Mouse (Mus musculus) liver, adult 2 months (tissue): ENCODE data around the gene Arhgap33. TPM values are rescaled to one million over a fixed set of nuclear protein-coding genes. Genes with fewer than 3 reads are reported as not detected.

Experiments used
- DNase-seq: peaks from one replicate; pipeline ENCODE4 v3.0.0-alpha.2; 2011; ENCODE audit warnings: low read depth, low spot score; ENCODE audit errors: extremely low read depth
- H3K27ac ChIP-seq: fragments of 200-500 bp; replicated peaks from 2 replicates; pipeline ENCODE4 v1.5.1; 2012; ENCODE audit warnings: low read depth, mild to moderate bottlenecking, control low read depth, inconsistent platforms, low read length; ENCODE audit not compliant: insufficient read depth
- H3K27me3 ChIP-seq: fragments of 200-500 bp; 2 replicates; pipeline ENCODE4 v1.6.1; 2012; ENCODE audit warnings: mild to moderate bottlenecking, moderate library complexity, low read length, inconsistent platforms; ENCODE audit not compliant: control insufficient read depth, insufficient read depth
- H3K36me3 ChIP-seq: fragments of 200-500 bp; 2 replicates; pipeline ENCODE4 v1.6.1; 2012; ENCODE audit warnings: low read length, inconsistent platforms; ENCODE audit not compliant: control insufficient read depth, insufficient read depth
- H3K4me1 ChIP-seq: fragments of 200-500 bp; 2 replicates; pipeline ENCODE4 v1.6.1; 2011; ENCODE audit warnings: low read length; ENCODE audit not compliant: control insufficient read depth, insufficient read depth
- H3K4me3 ChIP-seq: fragments of 200-500 bp; 2 replicates; pipeline ENCODE4 v1.5.1; 2011; ENCODE audit warnings: low read depth, mild to moderate bottlenecking, control low read depth, low read length, moderate library complexity; ENCODE audit not compliant: insufficient read depth
- H3K79me2 ChIP-seq: fragments of 200-500 bp; 2 replicates; pipeline ENCODE4 v1.6.1; 2012; ENCODE audit warnings: inconsistent platforms, mild to moderate bottlenecking, low read length, moderate library complexity; ENCODE audit not compliant: control insufficient read depth, insufficient read depth
- H3K9ac ChIP-seq: fragments of 200-500 bp; 2 replicates; pipeline ENCODE4 v1.6.1; 2012; ENCODE audit warnings: low read depth, mild to moderate bottlenecking, control low read depth, inconsistent platforms, low read length
- CTCF ChIP-seq: fragments of 200-500 bp; IDR thresholded peaks from 2 replicates; pipeline ENCODE4 v1.5.1; 2011; ENCODE audit warnings: low read depth, low read length, control low read depth
- POLR2A ChIP-seq: fragments of 200-500 bp; IDR thresholded peaks from 2 replicates; pipeline ENCODE4 v1.6.1; 2011; ENCODE audit warnings: low read length, control low read depth; ENCODE audit not compliant: insufficient read depth; ENCODE audit errors: extremely low read depth
- WGBS: fragments of 180-500 bp; shearing (Covaris S2); methylation state at CpG from one replicate; pipeline ENCODE4 v1.1.7; 2018; 5-methylcytosine and 5-hydroxymethylcytosine counted together
- polyA plus RNA-seq: library from polyadenylated mRNA; depleted of rRNA; stranded (reverse); fragments of >200 nt; gene quantifications from 2 replicates; pipeline ENCODE4 v1.2.3, GENCODE M21; 2012
- total RNA-seq: library from RNA; depleted of rRNA; stranded (reverse); fragments of >200 nt; gene quantifications from 2 replicates; pipeline ENCODE4 v1.2.3, GENCODE M21; 2014

The Arhgap33 gene
- total and polyA plus RNA-seq, 2 experiments: 0.37 to 1.2 TPM

GRCm38 (mm10) chr7:30493401-30493931 lies 41.4 kb downstream of the Arhgap33 start, which contains the start of gene Prodh2:
Gene Prodh2 (plus strand): TSS chr7:30493622.
- H3K27ac ChIP-seq: peak within 1 kb of the TSS; percentile 98
- 16% methylated on average over 11 of the region's 11 CpGs for WGBS

GRCm38 (mm10) chr7:30492765-30493164 lies 42.1 kb downstream of the Arhgap33 start:
- TF ChIP-seq CTCF (peak; percentile 82), POLR2A (no peak)
- DNase-seq: peak; percentile 94
- Histone ChIP-seq H3K36me3 (no peaks in the 10 kb centered on the region), H3K27me3 (no peaks in the 10 kb centered on the region), H3K9ac (peak overlapping the region; percentile 52), H3K4me1 (no peaks in the 10 kb centered on the region), H3K79me2 (no peaks in the 10 kb centered on the region; the same call in 1 of the 2 replicates), H3K4me3 (no peak overlapping the region), H3K27ac (peak overlapping the region; percentile 98)
- WGBS: 5% methylated on average over 4 of the region's 4 CpGs

More at GRCm38 (mm10) chr7:30493401-30493931, 41.4 kb downstream of the Arhgap33 start, which contains the start of gene Prodh2:
- peak within 1 kb of the TSS; percentile 90 for H3K9ac ChIP-seq
- H3K79me2 ChIP-seq: no peaks in the 10 kb centered on the region; the same call in 1 of the 2 replicates
- peak within 1 kb of the TSS; percentile 86 for H3K4me3 ChIP-seq
- no peaks in the 10 kb centered on the region for H3K27me3 ChIP-seq
- no peaks in the 10 kb centered on the region for H3K36me3 ChIP-seq
- no peaks in the 10 kb centered on the region for H3K4me1 ChIP-seq
- TF ChIP-seq POLR2A (peak; percentile 78; the same call in 1 of the 2 replicates), CTCF (peak; percentile 34)
- DNase-seq: peak; percentile 95

GRCm38 (mm10) chr7:30490957-30491307 lies 43.9 kb downstream of the Arhgap33 start:
- Histone ChIP-seq H3K4me1 (no peaks in the 10 kb centered on the region), H3K27me3 (no peaks in the 10 kb centered on the region), H3K27ac (no peak overlapping the region), H3K4me3 (no peak overlapping the region), H3K79me2 (no peaks in the 10 kb centered on the region; the same call in 1 of the 2 replicates), H3K36me3 (no peaks in the 10 kb centered on the region), H3K9ac (no peak overlapping the region)
- TF ChIP-seq CTCF: no peak
- TF ChIP-seq POLR2A: no peak
- no peak for DNase-seq
- WGBS: 36% methylated on average over 6 of the region's 6 CpGs

GRCm38 (mm10) chr7:30490251-30490956 lies 44.5 kb downstream of the Arhgap33 start:
- no peaks in the 10 kb centered on the region for H3K36me3 ChIP-seq
- no peaks in the 10 kb centered on the region for H3K4me1 ChIP-seq
- peak; percentile 45; the same call in 1 of the 2 replicates for TF ChIP-seq CTCF
- no peak for TF ChIP-seq POLR2A
- H3K27me3 ChIP-seq: no peaks in the 10 kb centered on the region
- no peaks in the 10 kb centered on the region; the same call in 1 of the 2 replicates for H3K79me2 ChIP-seq
- no peak overlapping the region for H3K27ac ChIP-seq
- no peak overlapping the region for H3K9ac ChIP-seq
- H3K4me3 ChIP-seq: no peak overlapping the region
- no peak for DNase-seq
- WGBS: 53% methylated on average over 16 of the region's 16 CpGs

- DNase-seq: no peak
- H3K36me3 ChIP-seq: no peaks in the 10 kb centered on the region
- no peaks in the 10 kb centered on the region; the same call in 1 of the 2 replicates for H3K27me3 ChIP-seq
- no peaks in the 10 kb centered on the region for H3K79me2 ChIP-seq
- no peak overlapping the region for H3K4me3 ChIP-seq
- no peak overlapping the region for H3K9ac ChIP-seq
- H3K27ac ChIP-seq: no peak overlapping the region
- H3K4me1 ChIP-seq: no peaks in the 10 kb centered on the region
- WGBS: 16% methylated on average over 8 of the region's 8 CpGs
- TF ChIP-seq POLR2A (no peak), CTCF (no peak)
Measured at GRCm38 (mm10) chr7:30484250-30484649, 50.6 kb downstream of the Arhgap33 start.
